Mouse (Mus musculus) cerebellum, adult 2 months (tissue): ENCODE data around the gene Ube2n. TPM values are rescaled to one million over a fixed set of nuclear protein-coding genes. Genes with fewer than 3 reads are reported as not detected.
A peak's percentile ranks its signal among the peaks of the same experiment; 100 is the strongest.

Source experiments
- DNase-seq, 2 experiments: peaks; one replicate each; pipeline ENCODE4 v3.0.0; 2021
- H3K27ac ChIP-seq: fragments of 200-500 bp; 2 replicates; pipeline ENCODE4 v1.5.1; 2012; ENCODE audit warnings: low read length, control low read depth, inconsistent platforms; ENCODE audit not compliant: insufficient read depth
- H3K27me3 ChIP-seq: fragments of 200-500 bp; 2 replicates; pipeline ENCODE4 v1.6.1; 2012; ENCODE audit warnings: inconsistent platforms, mild to moderate bottlenecking, low read length, moderate library complexity; ENCODE audit not compliant: control insufficient read depth, insufficient read depth
- H3K4me1 ChIP-seq: fragments of 200-500 bp; 2 replicates; pipeline ENCODE4 v1.6.1; 2011; ENCODE audit warnings: low read length; ENCODE audit not compliant: control insufficient read depth, insufficient read depth
- H3K4me3 ChIP-seq: fragments of 200-500 bp; replicated peaks from 2 replicates; pipeline ENCODE3; 2011; ENCODE audit warnings: mild to moderate bottlenecking, low read depth, low read length, control low read depth; ENCODE audit not compliant: insufficient read depth
- CTCF ChIP-seq: fragments of 200-500 bp; IDR thresholded peaks from 2 replicates; pipeline ENCODE4 v1.5.1; 2011; ENCODE audit warnings: low read depth, mild to moderate bottlenecking, control low read depth, low read length, moderate library complexity, borderline replicate concordance; ENCODE audit not compliant: insufficient read depth
- POLR2A ChIP-seq: fragments of 200-500 bp; IDR thresholded peaks from 2 replicates; pipeline ENCODE4 v1.6.1; 2011; ENCODE audit warnings: low read length, control low read depth, borderline replicate concordance; ENCODE audit not compliant: insufficient read depth
- WGBS: fragments of 180-500 bp; shearing (Covaris S2); methylation state at CpG from one replicate; pipeline ENCODE4 v1.1.7; 2018; 5-methylcytosine and 5-hydroxymethylcytosine counted together
- polyA plus RNA-seq: library from polyadenylated mRNA; depleted of rRNA; stranded (reverse); fragments of >200 nt; gene quantifications from 2 replicates; pipeline ENCODE4 v1.2.3, GENCODE M21; 2012; rRNA removed

The Ube2n gene
- polyA plus RNA-seq: 175 and 185 TPM in 2 replicates

- Histone ChIP-seq H3K4me1 (peaks cover 6% of the 10 kb centered on the region; the same call in 1 of the 2 replicates), H3K27ac (peak within 1 kb of the TSS; percentile 92), H3K27me3 (no peaks in the 10 kb centered on the region), H3K4me3 (peak within 1 kb of the TSS; percentile 60)
- under 1% methylated on average over 80 of the region's 81 CpGs for WGBS
- DNase-seq: peak; percentile 98 to 99
- TF ChIP-seq POLR2A: peak; percentile 78
- TF ChIP-seq CTCF: no peak
These were observed at the start of gene Ube2n for GRCm38 (mm10) chr10:95514656-95515292. Gene Ube2n (plus strand): TSS chr10:95515145.

GRCm38 (mm10) chr10:95465485-95465896 is 49.5 kb upstream of the Ube2n start:
- H3K27me3 ChIP-seq: no peaks in the 10 kb centered on the region

GRCm38 (mm10) chr10:95468894-95469293 is 46.1 kb upstream of the Ube2n start:
- 46% methylated on average over 4 of the region's 4 CpGs for WGBS
- Histone ChIP-seq H3K4me3 (no peak overlapping the region), H3K4me1 (no peaks in the 10 kb centered on the region), H3K27ac (no peak overlapping the region), H3K27me3 (no peaks in the 10 kb centered on the region)
- DNase-seq: no peak
- TF ChIP-seq CTCF (no peak), POLR2A (no peak)

More at GRCm38 (mm10) chr10:95465485-95465896, 49.5 kb upstream of the Ube2n start:
- Histone ChIP-seq H3K27ac (no peak overlapping the region), H3K4me3 (no peak overlapping the region), H3K4me1 (no peaks in the 10 kb centered on the region)
- no peak for TF ChIP-seq CTCF
- no peak for TF ChIP-seq POLR2A
- DNase-seq: no peak
- 72% methylated on average over 4 of the region's 4 CpGs for WGBS

GRCm38 (mm10) chr10:95471186-95471585 is 43.8 kb upstream of the Ube2n start:
- no peak overlapping the region for H3K4me3 ChIP-seq
- WGBS: 86% methylated on average over 3 of the region's 3 CpGs
- no peak for DNase-seq
- no peaks in the 10 kb centered on the region for H3K4me1 ChIP-seq
- H3K27ac ChIP-seq: no peak overlapping the region
- H3K27me3 ChIP-seq: no peaks in the 10 kb centered on the region
- no peak for TF ChIP-seq CTCF
- no peak for TF ChIP-seq POLR2A

GRCm38 (mm10) chr10:95471889-95472547 is 42.9 kb upstream of the Ube2n start:
- WGBS: 91% methylated on average over 11 of the region's 11 CpGs
- Histone ChIP-seq H3K4me1 (no peaks in the 10 kb centered on the region), H3K4me3 (no peak overlapping the region), H3K27me3 (no peaks in the 10 kb centered on the region), H3K27ac (no peak overlapping the region)
- no peak for DNase-seq
- TF ChIP-seq CTCF (no peak), POLR2A (no peak)

- TF ChIP-seq CTCF (peak; percentile 95), POLR2A (no peak)
- peak; percentile 70 to 81 for DNase-seq
These were observed 39.0 kb upstream of the Ube2n start for GRCm38 (mm10) chr10:95475923-95476322.

GRCm38 (mm10) chr10:95477516-95477915 is 37.4 kb upstream of the Ube2n start:
- 81% methylated on average over 11 of the region's 11 CpGs for WGBS
- no peak overlapping the region for H3K4me3 ChIP-seq
- no peaks in the 10 kb centered on the region for H3K4me1 ChIP-seq
- no peak for DNase-seq
- TF ChIP-seq POLR2A (no peak), CTCF (no peak)
- H3K27me3 ChIP-seq: no peaks in the 10 kb centered on the region
- H3K27ac ChIP-seq: no peak overlapping the region

More at GRCm38 (mm10) chr10:95475923-95476322, 39.0 kb upstream of the Ube2n start:
- Histone ChIP-seq H3K27me3 (no peaks in the 10 kb centered on the region), H3K27ac (no peak overlapping the region), H3K4me3 (no peak overlapping the region), H3K4me1 (no peaks in the 10 kb centered on the region)
- 11% methylated on average over 10 of the region's 10 CpGs for WGBS

- no peak for DNase-seq
- Histone ChIP-seq H3K27ac (no peak overlapping the region), H3K27me3 (no peaks in the 10 kb centered on the region), H3K4me1 (no peaks in the 10 kb centered on the region), H3K4me3 (no peak overlapping the region)
- TF ChIP-seq POLR2A (no peak), CTCF (peak; percentile 46; the same call in 1 of the 2 replicates)
- WGBS: 70% methylated on average over 2 of the region's 2 CpGs
These were observed 25.3 kb upstream of the Ube2n start for GRCm38 (mm10) chr10:95489653-95490052.
